Mouse (Mus musculus) lung, postnatal 0 days (tissue): Measurements from ENCODE around the gene Rhobtb1.
A peak's percentile ranks its signal among the peaks of the same experiment; 100 is the strongest.

Source experiments
- CTCF ChIP-seq: IDR thresholded peaks from 2 replicates; pipeline ENCODE4 v1.5.1; 2016; ENCODE audit warnings: antibody characterized with exemption, mild to moderate bottlenecking
- EP300 ChIP-seq: IDR thresholded peaks from 2 replicates; pipeline ENCODE4 v1.6.1; 2016; ENCODE audit warnings: antibody characterized with exemption, mild to moderate bottlenecking, control low read depth

GRCm38 (mm10) chr10:69305600-69305999, 154.4 kb downstream of the Rhobtb1 start:
- TF ChIP-seq EP300 (peak; percentile 48; the same call in 1 of the 2 replicates), CTCF (no peak)
